Mouse (Mus musculus) embryonic facial prominence, embryonic 11.5 days (tissue): ENCODE data around the gene Sec24d. TPM values are rescaled to one million over a fixed set of nuclear protein-coding genes. Genes with fewer than 3 reads are reported as not detected.

ENCODE experiments used
- ATAC-seq: fragments of 200-750 bp; cut with Nextera tagmentation; replicated peaks from 2 replicates; pipeline ENCODE4 v1.8.0; 2017; ENCODE audit warnings: low read depth; ENCODE audit not compliant: insufficient number of reproducible peaks, low FRiP score, low TSS enrichment
- DNase-seq: peaks from one replicate; pipeline ENCODE4 v3.0.0-alpha.2; 2015; ENCODE audit warnings: low spot score
- H3K27ac ChIP-seq: fragments of 300-500 bp; sonication (generic); replicated peaks from 2 replicates; pipeline ENCODE4 v1.5.1; 2014; ENCODE audit warnings: mild to moderate bottlenecking, low read depth, low read length, control low read depth
- H3K27me3 ChIP-seq: fragments of 300-500 bp; sonication (generic); 2 replicates; pipeline ENCODE4 v1.6.1; 2014; ENCODE audit warnings: mild to moderate bottlenecking, low read length, moderate library complexity, mixed read lengths; ENCODE audit not compliant: control insufficient read depth, insufficient read depth
- H3K36me3 ChIP-seq: fragments of 300-500 bp; sonication (generic); replicated peaks from 2 replicates; pipeline ENCODE4 v1.6.1; 2014; ENCODE audit warnings: low read depth, mild to moderate bottlenecking, low read length, moderate library complexity, mixed read lengths; ENCODE audit not compliant: control insufficient read depth, insufficient read depth
- H3K4me1 ChIP-seq: fragments of 300-500 bp; sonication (generic); 2 replicates; pipeline ENCODE4 v1.6.1; 2014; ENCODE audit warnings: low read length, mixed read lengths; ENCODE audit not compliant: control insufficient read depth, insufficient read depth
- H3K4me2 ChIP-seq: fragments of 300-500 bp; sonication (generic); 2 replicates; pipeline ENCODE4 v1.6.1; 2014; ENCODE audit warnings: low read depth, mild to moderate bottlenecking, control low read depth, low read length, moderate library complexity
- H3K4me3 ChIP-seq: fragments of 300-500 bp; sonication (generic); 2 replicates; pipeline ENCODE4 v1.5.1; 2014; ENCODE audit warnings: low read depth, low read length, control low read depth
- H3K9ac ChIP-seq: fragments of 300-500 bp; sonication (generic); replicated peaks from 2 replicates; pipeline ENCODE4 v1.6.1; 2014; ENCODE audit warnings: mild to moderate bottlenecking, control low read depth, low read length
- H3K9me3 ChIP-seq: fragments of 300-500 bp; sonication (generic); replicated peaks from 2 replicates; pipeline ENCODE4 v1.6.1; 2016; ENCODE audit warnings: mild to moderate bottlenecking, low read length, inconsistent platforms, mixed read lengths; ENCODE audit not compliant: control insufficient read depth
- WGBS: fragments of 180-500 bp; shearing (Covaris S2); extraction: QIAGEN DNeasy Blood & Tissue Kit; methylation state at CpG from one replicate; pipeline ENCODE4 v1.1.7; 2014; 5-methylcytosine and 5-hydroxymethylcytosine counted together
- polyA plus RNA-seq: library from polyadenylated mRNA; unstranded; fragments of >200 nt; fragmentation: Nextera tagmentation; extraction: Ambion mirVana; gene quantifications from 2 replicates; pipeline ENCODE4 v1.2.1, GENCODE M21; 2014

Gene Sec24d
- polyA plus RNA-seq, 1 experiment from 2014 or later = 38.3 TPM

DNA sequence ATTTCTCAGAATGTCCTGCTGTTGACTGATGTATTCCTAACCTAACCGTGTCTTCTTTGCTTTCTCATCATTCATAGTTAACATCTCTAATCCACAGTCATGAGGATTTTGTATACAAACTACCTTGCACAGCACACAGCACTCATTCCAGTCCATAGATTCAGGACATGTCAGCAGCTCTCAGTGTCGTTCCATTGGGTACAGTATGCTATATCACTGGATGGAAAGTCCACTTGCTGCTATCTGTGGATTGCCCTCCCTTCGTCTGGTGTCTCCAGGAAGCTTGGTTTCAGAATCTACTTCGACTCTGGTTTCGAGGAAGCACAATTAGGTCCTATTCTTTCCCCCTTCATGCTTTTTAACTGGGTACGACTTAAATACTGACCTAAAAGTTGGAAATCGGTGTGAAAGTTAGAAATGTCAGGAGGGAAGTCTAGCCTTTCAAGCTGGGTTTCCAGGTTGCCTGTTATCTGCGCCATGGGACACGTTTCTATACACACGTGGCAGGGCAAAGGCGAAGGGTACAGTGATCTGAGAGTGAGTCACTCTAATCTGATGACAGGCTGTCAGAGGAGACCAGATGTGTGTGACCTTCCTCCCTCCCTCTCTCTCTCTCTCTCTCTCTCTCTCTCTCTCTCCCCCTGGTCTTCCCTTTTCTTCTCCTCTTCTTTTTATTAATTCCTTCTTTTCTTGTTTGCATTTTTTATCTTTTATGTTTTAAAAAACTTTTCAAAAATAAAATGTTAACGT lies 15.8 kb downstream of the Sec24d start:
- 78% methylated on average over 12 of the region's 12 CpGs for WGBS

DNA sequence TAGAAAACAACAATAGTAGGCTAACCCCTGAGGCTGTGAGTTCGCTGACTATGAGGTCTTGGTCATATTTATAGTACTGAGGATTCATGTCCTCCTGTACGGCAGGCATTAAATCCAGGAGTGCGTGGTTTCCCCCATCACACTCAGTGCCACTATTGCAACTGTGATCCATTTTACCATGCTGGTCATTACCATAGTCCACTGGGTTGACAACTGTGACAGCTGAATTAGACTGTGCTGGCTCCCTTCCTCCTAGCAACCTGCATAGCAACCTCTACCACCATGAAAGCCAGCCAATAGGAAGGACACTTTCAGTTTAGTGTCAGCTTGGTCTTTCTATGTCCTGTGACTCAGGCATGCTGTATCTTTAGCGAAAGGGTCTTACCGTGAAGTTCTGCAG lies 17.0 kb downstream of the Sec24d start:
- H3K9me3 ChIP-seq = no peaks in the 10 kb centered on the region
- H3K36me3 ChIP-seq = no peaks in the 10 kb centered on the region
- 92% methylated on average over 5 of the region's 5 CpGs for WGBS
- H3K27ac ChIP-seq = no peak overlapping the region
- no peaks in the 10 kb centered on the region for H3K27me3 ChIP-seq
- H3K4me1 ChIP-seq = no peaks in the 10 kb centered on the region
- H3K4me3 ChIP-seq = no peak overlapping the region
- no peak overlapping the region for H3K9ac ChIP-seq
- no peak for DNase-seq
- no peak overlapping the region for H3K4me2 ChIP-seq
- no peak for ATAC-seq

More for the DNA sequence above, 15.8 kb downstream of the Sec24d start:
- no peak overlapping the region for H3K4me3 ChIP-seq
- H3K27ac ChIP-seq = no peak overlapping the region
- H3K9me3 ChIP-seq = no peaks in the 10 kb centered on the region
- DNase-seq (no peak), ATAC-seq (no peak)
- H3K9ac ChIP-seq = no peak overlapping the region
- H3K4me1 ChIP-seq = no peaks in the 10 kb centered on the region
- no peak overlapping the region for H3K4me2 ChIP-seq
- no peaks in the 10 kb centered on the region for H3K36me3 ChIP-seq
- no peaks in the 10 kb centered on the region for H3K27me3 ChIP-seq

- DNase-seq = no peak
- no peaks in the 10 kb centered on the region for H3K4me1 ChIP-seq
- H3K4me2 ChIP-seq = no peak overlapping the region
- no peaks in the 10 kb centered on the region for H3K36me3 ChIP-seq
- no peak overlapping the region for H3K4me3 ChIP-seq
- no peak overlapping the region for H3K27ac ChIP-seq
- no peaks in the 10 kb centered on the region for H3K9me3 ChIP-seq
- ATAC-seq = no peak
- H3K27me3 ChIP-seq = no peaks in the 10 kb centered on the region
- no peak overlapping the region for H3K9ac ChIP-seq
Observed at GRCm38 (mm10) chr3:123285649-123286048, 18.4 kb downstream of the Sec24d start.

DNA sequence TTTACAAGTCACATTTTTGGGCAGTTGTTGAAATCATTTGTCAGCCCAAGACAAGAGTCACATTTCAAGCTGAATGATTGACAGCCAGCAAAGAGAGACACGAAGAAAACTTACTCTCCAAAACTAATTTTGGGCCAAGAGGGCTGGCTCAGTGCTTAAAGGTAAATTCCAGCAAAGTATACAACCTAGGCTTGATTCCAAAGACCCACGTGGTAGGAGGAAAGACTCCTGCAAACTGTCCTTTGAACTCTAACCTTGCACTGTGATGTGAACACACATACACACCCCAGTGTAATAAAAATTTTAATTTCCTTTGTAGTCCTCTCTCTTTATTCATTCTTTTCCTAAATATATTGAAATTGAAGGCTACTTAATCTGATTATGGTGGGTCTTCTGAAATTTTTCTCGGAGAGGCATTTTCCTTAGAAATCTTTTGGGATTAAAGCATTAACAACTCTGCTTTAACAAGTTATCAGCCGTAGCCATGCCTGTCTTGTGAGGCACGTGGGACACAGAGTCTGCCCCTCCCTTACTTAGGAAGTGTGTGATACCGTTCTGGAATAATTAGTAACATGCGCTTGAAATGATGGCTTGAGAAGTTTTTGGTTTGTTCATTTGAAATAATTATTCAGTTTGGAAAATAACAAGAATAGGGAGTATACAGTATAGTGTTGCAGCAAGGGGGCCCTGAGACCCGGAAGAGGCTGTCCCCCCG lies 21.8 kb downstream of the Sec24d start:
- 40% methylated on average over 9 of the region's 9 CpGs for WGBS
- ATAC-seq (no peak), DNase-seq (no peak)
- Histone ChIP-seq H3K36me3 (no peaks in the 10 kb centered on the region), H3K27ac (no peak overlapping the region), H3K4me2 (no peak overlapping the region), H3K4me3 (no peak overlapping the region), H3K4me1 (no peaks in the 10 kb centered on the region), H3K9ac (no peak overlapping the region), H3K27me3 (no peaks in the 10 kb centered on the region), H3K9me3 (no peaks in the 10 kb centered on the region)

DNA sequence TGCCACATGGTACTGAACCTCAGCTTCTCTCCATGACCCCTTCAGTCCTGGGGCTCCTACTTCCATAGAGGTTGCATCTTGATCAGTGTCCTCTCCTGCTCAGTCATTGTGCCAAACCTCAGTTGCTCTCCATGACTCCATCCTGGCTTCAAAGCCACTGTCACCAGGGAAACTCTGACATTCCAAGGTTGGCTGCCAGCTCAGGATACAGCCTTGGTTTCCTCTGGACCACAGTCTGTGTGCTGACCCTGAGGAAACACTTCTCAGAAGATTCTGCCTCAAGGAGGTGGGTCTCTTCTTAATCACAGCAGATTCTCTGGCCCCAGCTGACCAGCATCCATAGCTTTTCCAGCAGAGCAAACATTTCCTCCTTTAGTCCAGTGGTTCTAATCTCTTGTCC lies 24.4 kb downstream of the Sec24d start:
- Histone ChIP-seq H3K4me2 (no peak overlapping the region), H3K36me3 (no peaks in the 10 kb centered on the region), H3K9ac (no peak overlapping the region), H3K27ac (no peak overlapping the region), H3K4me1 (no peaks in the 10 kb centered on the region), H3K4me3 (no peak overlapping the region), H3K27me3 (no peaks in the 10 kb centered on the region), H3K9me3 (no peaks in the 10 kb centered on the region)
- ATAC-seq = no peak
- DNase-seq = no peak

- no peak overlapping the region for H3K27ac ChIP-seq
- no peak overlapping the region for H3K4me2 ChIP-seq
- H3K27me3 ChIP-seq = no peaks in the 10 kb centered on the region
- no peak for ATAC-seq
- no peaks in the 10 kb centered on the region for H3K4me1 ChIP-seq
- DNase-seq = no peak
- WGBS = 60% methylated on average over 11 of the region's 11 CpGs
- H3K9ac ChIP-seq = no peak overlapping the region
- no peak overlapping the region for H3K4me3 ChIP-seq
- no peaks in the 10 kb centered on the region for H3K9me3 ChIP-seq
- no peaks in the 10 kb centered on the region for H3K36me3 ChIP-seq
Observed at GRCm38 (mm10) chr3:123296654-123297053, 29.4 kb downstream of the Sec24d start.

DNA sequence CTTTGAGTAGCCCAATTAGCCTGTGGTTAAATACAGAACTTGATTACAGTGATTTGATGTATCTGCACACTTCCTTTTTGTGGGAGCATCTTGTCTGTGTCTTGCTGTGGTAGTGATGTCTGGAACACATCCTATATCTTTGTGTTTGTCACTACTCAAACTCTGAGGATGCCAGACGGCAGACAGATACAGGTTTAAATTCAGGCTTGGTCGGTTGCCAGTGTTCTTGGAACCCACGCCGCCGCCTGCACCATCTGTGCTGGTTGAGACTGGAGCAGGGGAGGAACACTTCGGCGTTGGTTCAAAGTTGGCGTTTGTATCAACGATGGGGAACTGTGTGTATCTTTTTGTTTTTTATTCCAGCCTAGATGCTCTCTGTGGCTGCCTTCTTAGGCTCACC lies 31.0 kb downstream of the Sec24d start:
- no peaks in the 10 kb centered on the region for H3K36me3 ChIP-seq
- no peaks in the 10 kb centered on the region for H3K9me3 ChIP-seq
- no peak overlapping the region for H3K4me2 ChIP-seq
- H3K4me3 ChIP-seq = no peak overlapping the region
- H3K27ac ChIP-seq = no peak overlapping the region
- no peaks in the 10 kb centered on the region for H3K4me1 ChIP-seq
- H3K27me3 ChIP-seq = no peaks in the 10 kb centered on the region
- no peak overlapping the region for H3K9ac ChIP-seq
- 88% methylated on average over 9 of the region's 9 CpGs for WGBS
- no peak for ATAC-seq
- no peak for DNase-seq

DNA sequence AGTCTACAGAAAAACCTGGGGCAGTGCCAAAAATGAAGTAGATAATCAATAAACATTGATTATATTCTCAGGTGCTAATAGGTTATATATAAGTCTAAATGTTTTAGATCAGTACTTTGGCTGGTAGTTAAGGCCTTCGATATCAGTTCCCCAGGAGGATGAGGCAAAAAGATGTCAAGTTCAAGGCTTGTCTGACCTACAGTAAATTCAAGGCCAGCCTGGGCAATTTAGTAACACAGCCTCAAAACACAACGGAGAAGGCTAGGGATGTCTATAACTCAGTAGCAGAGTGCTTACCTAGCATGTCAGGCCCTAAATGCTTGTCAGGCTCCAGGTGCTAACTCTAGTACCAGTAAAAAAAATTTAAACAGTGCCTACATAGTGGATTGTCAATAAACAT lies 34.3 kb downstream of the Sec24d start:
- no peak overlapping the region for H3K9ac ChIP-seq
- no peaks in the 10 kb centered on the region for H3K27me3 ChIP-seq
- DNase-seq (no peak), ATAC-seq (no peak)
- 97% methylated on average over 2 of the region's 2 CpGs for WGBS
- H3K27ac ChIP-seq = no peak overlapping the region
- no peak overlapping the region for H3K4me2 ChIP-seq
- H3K4me1 ChIP-seq = no peaks in the 10 kb centered on the region
- H3K4me3 ChIP-seq = no peak overlapping the region
- no peaks in the 10 kb centered on the region for H3K9me3 ChIP-seq
- no peaks in the 10 kb centered on the region for H3K36me3 ChIP-seq
